Mouse (Mus musculus) ES-E14 (cell line): ENCODE measurements at regions not wholly inside any gene's neighbourhood (a gene's known extent, or its start where the extent isn't known, plus 50 kb on each side); places are given as distances from the start of the nearest gene placed in this dataset.

Source experiments
- CHD2 ChIP-seq: IDR thresholded peaks from 2 replicates; pipeline ENCODE4 v1.6.1; 2014; ENCODE audit warnings: mild to moderate bottlenecking, low read depth, low read length, inconsistent platforms
- HCFC1 ChIP-seq: IDR thresholded peaks from 2 replicates; pipeline ENCODE4 v1.6.1; 2012; ENCODE audit warnings: low read length, inconsistent platforms, borderline replicate concordance; ENCODE audit not compliant: insufficient read depth
- MAFK ChIP-seq: IDR thresholded peaks from 2 replicates; pipeline ENCODE4 v1.6.1; 2014; ENCODE audit warnings: mild to moderate bottlenecking, low read depth, low read length, inconsistent platforms; ENCODE audit not compliant: insufficient read depth
- ZC3H11A ChIP-seq: IDR thresholded peaks from 2 replicates; pipeline ENCODE4 v1.6.1; 2012; ENCODE audit warnings: low read depth, mild to moderate bottlenecking, inconsistent platforms, low read length, borderline replicate concordance
- ZNF384 ChIP-seq: IDR thresholded peaks from 2 replicates; pipeline ENCODE4 v1.6.1; 2012; ENCODE audit warnings: low read depth, low read length, inconsistent platforms

DNA sequence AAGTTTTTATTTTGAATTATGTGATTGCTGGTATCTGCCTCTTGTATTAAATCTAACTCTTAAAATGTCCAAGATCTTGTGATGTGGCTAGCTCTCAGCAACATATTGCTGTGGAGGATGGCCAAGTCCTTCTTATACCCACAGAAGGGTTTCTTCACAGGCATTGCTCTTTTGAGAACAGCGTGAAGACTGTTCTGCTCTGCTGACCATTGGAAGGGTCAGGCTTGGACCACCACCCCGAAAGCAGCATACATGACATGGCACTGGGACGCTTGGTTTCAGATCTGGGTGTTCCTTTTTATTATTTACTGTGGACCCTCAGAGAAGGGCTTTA, 352.8 kb downstream of the Ankrd50 start:
- TF ChIP-seq ZC3H11A (no peak), MAFK (no peak), CHD2 (no peak), ZNF384 (no peak), HCFC1 (no peak)
